Mouse (Mus musculus) neural tube, embryonic 14.5 days (tissue): Measurements from ENCODE around the gene Blvrb. TPM values are rescaled to one million over a fixed set of nuclear protein-coding genes. Genes with fewer than 3 reads are reported as not detected.

Experiments used
- ATAC-seq: fragments of 200-750 bp; cut with Nextera tagmentation; 2 replicates; pipeline ENCODE4 v1.8.0; 2017; ENCODE audit warnings: low read depth, mild to moderate bottlenecking, moderate TSS enrichment, moderate library complexity
- H3K27ac ChIP-seq: fragments of 300-500 bp; sonication (generic); 2 replicates; pipeline ENCODE4 v1.5.1; 2014; ENCODE audit warnings: low read depth, mild to moderate bottlenecking, control low read depth, low read length, moderate library complexity, mixed read lengths
- H3K27me3 ChIP-seq: fragments of 300-500 bp; sonication (generic); 2 replicates; pipeline ENCODE4 v1.6.1; 2014; ENCODE audit warnings: low read length; ENCODE audit not compliant: control insufficient read depth, insufficient read depth
- H3K36me3 ChIP-seq: fragments of 300-500 bp; sonication (generic); 2 replicates; pipeline ENCODE4 v1.6.1; 2014; ENCODE audit warnings: low read length, mixed read lengths; ENCODE audit not compliant: control insufficient read depth, insufficient read depth
- H3K4me1 ChIP-seq: fragments of 300-500 bp; sonication (generic); 2 replicates; pipeline ENCODE4 v1.6.1; 2014; ENCODE audit warnings: low read length; ENCODE audit not compliant: control insufficient read depth, insufficient read depth
- H3K4me2 ChIP-seq: fragments of 300-500 bp; sonication (generic); 2 replicates; pipeline ENCODE4 v1.6.1; 2014; ENCODE audit warnings: mild to moderate bottlenecking, low read depth, low read length, control low read depth
- H3K4me3 ChIP-seq: fragments of 300-500 bp; sonication (generic); 2 replicates; pipeline ENCODE4 v1.5.1; 2014; ENCODE audit warnings: low read depth, low read length, control low read depth, mixed read lengths
- H3K9ac ChIP-seq: fragments of 300-500 bp; sonication (generic); replicated peaks from 2 replicates; pipeline ENCODE4 v1.6.1; 2014; ENCODE audit warnings: low read depth, mild to moderate bottlenecking, control low read depth, low read length, mixed read lengths
- H3K9me3 ChIP-seq: fragments of 300-500 bp; sonication (generic); 2 replicates; pipeline ENCODE4 v1.6.1; 2016; ENCODE audit warnings: low read length; ENCODE audit not compliant: control insufficient read depth
- WGBS: fragments of 180-500 bp; shearing (Covaris S2); extraction: QIAGEN DNeasy Blood & Tissue Kit; methylation state at CpG from one replicate; pipeline ENCODE4 v1.1.7; 2014; 5-methylcytosine and 5-hydroxymethylcytosine counted together
- polyA plus RNA-seq: library from polyadenylated mRNA; unstranded; fragments of >200 nt; fragmentation: Nextera tagmentation; extraction: Ambion mirVana; gene quantifications from 2 replicates; pipeline ENCODE4 v1.2.1, GENCODE M21; 2014

The Blvrb gene
- polyA plus RNA-seq, result 12.1 and 23.0 TPM in 2 replicates

GRCm38 (mm10) chr7:27447419-27448286, at the start of gene Blvrb, which contains the start of gene Sptbn4:
TSS of gene Blvrb (plus strand) at chr7:27447978.
TSS of gene Sptbn4 (minus strand) at chr7:27447686.
- Histone ChIP-seq H3K9ac (peak within 1 kb of the TSS; percentile 79), H3K27me3 (no peaks in the 10 kb centered on the region), H3K4me3 (peak within 1 kb of the TSS; percentile 59), H3K36me3 (no peaks in the 10 kb centered on the region), H3K9me3 (no peaks in the 10 kb centered on the region), H3K4me2 (peak within 1 kb of the TSS; percentile 87), H3K4me1 (0 out of 2 replicates have a peak, but pooled peaks cover 8% of the 10 kb centered on the region), H3K27ac (peak within 1 kb of the TSS; percentile 72)
- WGBS, result under 1% methylated on average over 54 of the region's 54 CpGs
- peak; percentile 93 for ATAC-seq

GRCm38 (mm10) chr7:27400545-27400944, 47.2 kb upstream of the Blvrb start:
- Histone ChIP-seq H3K27me3 (peaks cover 47% of the 10 kb centered on the region), H3K36me3 (no peaks in the 10 kb centered on the region), H3K9me3 (no peaks in the 10 kb centered on the region; the same call in 1 of the 2 replicates), H3K4me2 (no peak overlapping the region), H3K4me1 (no peaks in the 10 kb centered on the region), H3K4me3 (no peak overlapping the region), H3K9ac (no peak overlapping the region), H3K27ac (no peak overlapping the region)
- WGBS, result 73% methylated on average over 7 of the region's 7 CpGs
- ATAC-seq, result no peak

- 5% methylated on average over 16 of the region's 16 CpGs for WGBS
- Histone ChIP-seq H3K27ac (no peak overlapping the region), H3K4me2 (no peak overlapping the region), H3K4me3 (no peak overlapping the region), H3K27me3 (peaks cover 57% of the 10 kb centered on the region), H3K9me3 (no peaks in the 10 kb centered on the region; the same call in 1 of the 2 replicates), H3K36me3 (no peaks in the 10 kb centered on the region), H3K4me1 (no peaks in the 10 kb centered on the region), H3K9ac (no peak overlapping the region)
- ATAC-seq, result no peak
Observed at GRCm38 (mm10) chr7:27402675-27403074, 45.1 kb upstream of the Blvrb start.

GRCm38 (mm10) chr7:27404203-27404942, 43.4 kb upstream of the Blvrb start:
- Histone ChIP-seq H3K36me3 (no peaks in the 10 kb centered on the region), H3K9me3 (no peaks in the 10 kb centered on the region; the same call in 1 of the 2 replicates), H3K4me1 (peaks cover 3% of the 10 kb centered on the region; the same call in 1 of the 2 replicates), H3K4me3 (no peak overlapping the region; the same call in 1 of the 2 replicates), H3K27me3 (peaks cover 65% of the 10 kb centered on the region), H3K4me2 (no peak overlapping the region), H3K27ac (no peak overlapping the region), H3K9ac (no peak overlapping the region)
- ATAC-seq, result no peak
- 7% methylated on average over 76 of the region's 81 CpGs for WGBS

- Histone ChIP-seq H3K9ac (no peak overlapping the region), H3K27ac (no peak overlapping the region), H3K36me3 (no peaks in the 10 kb centered on the region), H3K9me3 (no peaks in the 10 kb centered on the region; the same call in 1 of the 2 replicates), H3K4me1 (peaks cover 3% of the 10 kb centered on the region; the same call in 1 of the 2 replicates), H3K4me3 (no peak overlapping the region), H3K27me3 (peaks cover 64% of the 10 kb centered on the region), H3K4me2 (no peak overlapping the region)
- no peak for ATAC-seq
- 79% methylated on average over 7 of the region's 7 CpGs for WGBS
Observed at GRCm38 (mm10) chr7:27406481-27406880, 41.3 kb upstream of the Blvrb start.

GRCm38 (mm10) chr7:27407816-27408215, 40.0 kb upstream of the Blvrb start:
- no peak overlapping the region for H3K27ac ChIP-seq
- H3K36me3 ChIP-seq, result no peaks in the 10 kb centered on the region
- H3K4me3 ChIP-seq, result peak overlapping the region; percentile 31
- peaks cover 3% of the 10 kb centered on the region; the same call in 1 of the 2 replicates for H3K4me1 ChIP-seq
- no peak overlapping the region for H3K4me2 ChIP-seq
- peaks cover 3% of the 10 kb centered on the region; the same call in 1 of the 2 replicates for H3K9me3 ChIP-seq
- 62% methylated on average over 8 of the region's 8 CpGs for WGBS
- ATAC-seq, result no peak
- H3K9ac ChIP-seq, result no peak overlapping the region
- peaks cover 64% of the 10 kb centered on the region for H3K27me3 ChIP-seq

- Histone ChIP-seq H3K9me3 (peaks cover 3% of the 10 kb centered on the region; the same call in 1 of the 2 replicates), H3K27me3 (peaks cover 56% of the 10 kb centered on the region), H3K36me3 (no peaks in the 10 kb centered on the region), H3K9ac (no peak overlapping the region), H3K27ac (no peak overlapping the region), H3K4me1 (peaks cover 3% of the 10 kb centered on the region; the same call in 1 of the 2 replicates), H3K4me2 (peak overlapping the region; percentile 54), H3K4me3 (peak overlapping the region; percentile 31)
- peak; percentile 71 for ATAC-seq
- under 1% methylated on average over 77 of the region's 96 CpGs for WGBS
Observed at GRCm38 (mm10) chr7:27408379-27409176, 39.2 kb upstream of the Blvrb start.

GRCm38 (mm10) chr7:27417151-27417550, 30.6 kb upstream of the Blvrb start:
- Histone ChIP-seq H3K9me3 (peaks cover 3% of the 10 kb centered on the region), H3K4me2 (no peak overlapping the region), H3K27ac (no peak overlapping the region), H3K4me1 (no peaks in the 10 kb centered on the region), H3K36me3 (0 out of 2 replicates have a peak, but pooled peaks cover 8% of the 10 kb centered on the region), H3K4me3 (no peak overlapping the region), H3K27me3 (no peaks in the 10 kb centered on the region), H3K9ac (no peak overlapping the region)
- WGBS, result 88% methylated on average over 2 of the region's 2 CpGs
- no peak for ATAC-seq
